ENCODE assay signal across 21 mouse cellular contexts in genomic region chr6:24238541-24238940, GRCm38 (mm10).
A peak's percentile ranks its signal among the peaks of the same experiment; 100 is the strongest.
DNase-seq lines count a peak whose midpoint lies in the region; ATAC-seq lines count a peak whose summit lies in the region.
"Had no signal": no experiment of that assay in that cellular context is flagged by ENCODE, and none has a peak within 500 bp of the region (broad histone marks: within the 10 kb centered on the region; RNA-seq: fewer than 3 reads in every experiment).

No protein-coding gene starts in this region.

- H3K36me3 ChIP-seq in kidney, embryonic 14.5 days (ENCODE audit: control insufficient read depth, insufficient read depth, low read length): no peaks in the 10 kb centered on the region
- H3K36me3 ChIP-seq in kidney, embryonic 16.5 days (ENCODE audit: insufficient read depth, low read length): no peaks in the 10 kb centered on the region
- no peaks in the 10 kb centered on the region for H3K36me3 ChIP-seq in embryonic facial prominence, embryonic 14.5 days (ENCODE audit: control insufficient read depth, insufficient read depth, low read length)
- H3K36me3 ChIP-seq: embryonic facial prominence, embryonic 13.5 days; forebrain, embryonic 15.5 days had no signal

- H3K4me3 ChIP-seq in kidney, embryonic 14.5 days (ENCODE audit: low read length): no peak overlapping the region
- H3K4me3 ChIP-seq in kidney, embryonic 16.5 days (ENCODE audit: low read length): no peak overlapping the region
- H3K4me3 ChIP-seq in embryonic facial prominence, embryonic 14.5 days (ENCODE audit: low read depth, low read length): no peak overlapping the region
- H3K4me3 ChIP-seq: embryonic facial prominence, embryonic 13.5 days; forebrain, embryonic 13.5 days; forebrain, embryonic 15.5 days had no signal

- DNase-seq in kidney, adult 8-10 months: no peak
- no peak for DNase-seq in kidney, adult 18-20 months
- DNase-seq in embryonic facial prominence, embryonic 14.5 days (ENCODE audit: low spot score): peak; percentile 24
- DNase-seq in mesoderm, embryonic 11.5 days (ENCODE audit: low read depth, low spot score): peak; percentile 1
- DNase-seq in right cerebral cortex, adult 2 months (ENCODE audit: low spot score in 2 of 2): no peak
- DNase-seq: adrenal gland, adult 2 months; adrenal gland, postnatal 10 days; adrenal gland, postnatal 25 days; cerebellum, adult 11 months; cerebellum, adult 18-20 months; cerebellum, adult 8-10 months; cerebellum, adult 9-11 months; cerebellum, postnatal 14 days; cerebellum, postnatal 36 days; embryo, embryonic 11 days; forebrain, postnatal 0 days had no signal

- H3K9me3 ChIP-seq in kidney, embryonic 14.5 days (ENCODE audit: control insufficient read depth, low read length): no peaks in the 10 kb centered on the region
- no peaks in the 10 kb centered on the region for H3K9me3 ChIP-seq in kidney, embryonic 16.5 days (ENCODE audit: low read length)
- H3K9me3 ChIP-seq in embryonic facial prominence, embryonic 14.5 days (ENCODE audit: control insufficient read depth, low read length): no peaks in the 10 kb centered on the region
- H3K9me3 ChIP-seq: embryonic facial prominence, embryonic 13.5 days; forebrain, embryonic 13.5 days; forebrain, embryonic 15.5 days had no signal

- WGBS in kidney, embryonic 14.5 days: 18% methylated on average over 1 of the region's 1 CpGs
- WGBS in kidney, embryonic 16.5 days: 14% methylated on average over 1 of the region's 1 CpGs
- WGBS in embryonic facial prominence, embryonic 14.5 days: 11% methylated on average over 1 of the region's 1 CpGs

- H3K27me3 ChIP-seq in kidney, embryonic 14.5 days (ENCODE audit: control insufficient read depth, insufficient read depth, low read length): no peaks in the 10 kb centered on the region
- no peaks in the 10 kb centered on the region for H3K27me3 ChIP-seq in kidney, embryonic 16.5 days (ENCODE audit: insufficient read depth, low read length)
- no peaks in the 10 kb centered on the region for H3K27me3 ChIP-seq in embryonic facial prominence, embryonic 14.5 days (replicated peaks; ENCODE audit: control insufficient read depth, insufficient read depth, low read length)
- H3K27me3 ChIP-seq: embryonic facial prominence, embryonic 13.5 days; forebrain, embryonic 13.5 days; forebrain, embryonic 15.5 days had no signal

- no peak overlapping the region for H3K4me2 ChIP-seq in kidney, embryonic 14.5 days (replicated peaks; ENCODE audit: low read depth, low read length)
- H3K4me2 ChIP-seq in kidney, embryonic 16.5 days (replicated peaks; ENCODE audit: low read depth, low read length): no peak overlapping the region
- no peak overlapping the region for H3K4me2 ChIP-seq in embryonic facial prominence, embryonic 14.5 days (ENCODE audit: low read depth, low read length)
- H3K4me2 ChIP-seq: embryonic facial prominence, embryonic 13.5 days; forebrain, embryonic 13.5 days; forebrain, embryonic 15.5 days had no signal

- ATAC-seq in kidney, embryonic 14.5 days (ENCODE audit: low FRiP score, low TSS enrichment): peak; percentile 94; the same call in 1 of the 2 replicates
- peak; percentile 96 for ATAC-seq in kidney, embryonic 16.5 days (ENCODE audit: low FRiP score, low TSS enrichment)
- ATAC-seq in embryonic facial prominence, embryonic 14.5 days (ENCODE audit: low read depth): peak; percentile 57; the same call in 1 of the 2 replicates
- ATAC-seq: forebrain, embryonic 13.5 days; forebrain, embryonic 15.5 days; forebrain, postnatal 0 days had no signal

- H3K4me1 ChIP-seq in kidney, embryonic 14.5 days (ENCODE audit: control insufficient read depth, insufficient read depth, low read length): no peaks in the 10 kb centered on the region
- peaks cover 17% of the 10 kb centered on the region for H3K4me1 ChIP-seq in kidney, embryonic 16.5 days (ENCODE audit: insufficient read depth, low read length)
- H3K4me1 ChIP-seq in embryonic facial prominence, embryonic 14.5 days (ENCODE audit: control insufficient read depth, insufficient read depth, low read length): no peaks in the 10 kb centered on the region
- H3K4me1 ChIP-seq: embryonic facial prominence, embryonic 13.5 days; forebrain, embryonic 13.5 days; forebrain, embryonic 15.5 days had no signal

- H3K9ac ChIP-seq in kidney, embryonic 14.5 days (ENCODE audit: low read depth, low read length): no peak overlapping the region
- no peak overlapping the region for H3K9ac ChIP-seq in kidney, embryonic 16.5 days (replicated peaks; ENCODE audit: low read length)
- no peak overlapping the region for H3K9ac ChIP-seq in embryonic facial prominence, embryonic 14.5 days (ENCODE audit: low read depth, low read length)
- H3K9ac ChIP-seq: embryonic facial prominence, embryonic 13.5 days; forebrain, embryonic 13.5 days; forebrain, embryonic 15.5 days; forebrain, postnatal 0 days had no signal

- H3K27ac ChIP-seq in kidney, embryonic 14.5 days (ENCODE audit: low read depth, low read length): peak overlapping the region; percentile 13; the same call in 1 of the 2 replicates
- H3K27ac ChIP-seq in kidney, embryonic 16.5 days (ENCODE audit: low read length): peak overlapping the region; percentile 34; the same call in 1 of the 2 replicates
- no peak overlapping the region for H3K27ac ChIP-seq in embryonic facial prominence, embryonic 14.5 days (replicated peaks; ENCODE audit: low read depth, low read length)
- H3K27ac ChIP-seq: embryonic facial prominence, embryonic 13.5 days; forebrain, embryonic 13.5 days; forebrain, embryonic 15.5 days had no signal

Comparison
In these comparisons a context has a peak if more than half of its experiments do, and no peak if none do; other contexts are left out.
1. DNase-seq: peak in embryonic facial prominence, embryonic 14.5 days (single experiment) and mesoderm, embryonic 11.5 days (single experiment); none in kidney, adult 8-10 months (0 of 2), kidney, adult 18-20 months (single experiment) and right cerebral cortex, adult 2 months (0 of 2).
2. Peak in every context shown above with its lines, with median percentiles within 50 percentile points of each other: ATAC-seq.